Mouse (Mus musculus): Measurements from ENCODE around the gene Pakap. TPM values are rescaled to one million over a fixed set of nuclear protein-coding genes. Genes with fewer than 3 reads are reported as not detected.

Pakap gene
- polyA plus RNA-seq, 1 experiment = not detected

DNA sequence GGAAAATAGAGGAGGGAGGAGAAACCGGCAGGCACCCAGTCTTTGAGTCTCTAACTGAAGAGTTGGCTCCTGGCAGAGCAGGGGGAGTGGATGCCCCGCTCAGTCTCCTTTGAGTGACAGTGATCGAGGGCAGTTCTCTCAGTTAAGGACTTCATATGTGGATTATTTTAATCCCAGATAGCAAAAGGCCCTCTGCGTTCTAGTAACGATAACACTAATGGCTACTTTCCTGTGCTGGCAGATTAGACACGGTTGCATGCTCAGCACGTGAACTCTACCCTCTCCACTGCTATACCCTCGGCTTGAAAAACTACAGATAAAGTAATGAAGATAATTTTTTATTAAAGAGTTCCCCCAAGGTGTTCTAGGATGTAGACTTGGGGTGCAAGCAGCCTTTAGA lies 226.0 kb downstream of the Pakap start:
- no peak overlapping the region for H3K4me3 ChIP-seq (ENCODE audit: insufficient read depth, low read depth, low read length)
- no peak for TF ChIP-seq CTCF (IDR thresholded peaks at IDR 0.05; ENCODE audit: insufficient read depth, low read depth, low read length)
- TF ChIP-seq POLR2A (IDR thresholded peaks at IDR 0.05; ENCODE audit: insufficient read depth, low read depth, low read length) = no peak
- H3K27ac ChIP-seq (ENCODE audit: insufficient read depth, low read depth, low read length) = no peak overlapping the region
- H3K4me1 ChIP-seq (ENCODE audit: control insufficient read depth, insufficient read depth, low read length) = peaks cover 5% of the 10 kb centered on the region; the same call in 1 of the 2 replicates
- WGBS = 68% methylated on average over 8 of the region's 8 CpGs

DNA sequence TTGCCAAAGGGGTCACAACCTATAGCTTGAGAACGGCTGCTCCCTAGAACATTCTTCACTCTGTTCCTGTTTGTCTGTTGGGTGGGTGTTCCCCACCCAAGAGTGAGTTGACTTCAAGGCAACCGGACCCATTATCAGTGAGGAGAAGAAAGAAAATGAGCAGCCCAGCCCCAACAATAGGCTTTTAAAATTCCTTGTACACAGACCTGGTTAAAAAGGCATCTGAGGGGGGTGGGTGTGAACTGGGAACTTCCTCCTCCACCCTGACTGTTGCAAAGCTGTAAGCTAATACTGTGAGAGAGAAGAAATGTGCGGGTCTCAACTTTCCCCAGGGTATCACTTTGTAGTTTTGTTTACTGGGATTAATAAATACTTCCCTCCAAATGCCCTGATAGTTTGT lies 226.6 kb downstream of the Pakap start:
- Histone ChIP-seq H3K27ac (ENCODE audit: insufficient read depth, low read depth, low read length) (no peak overlapping the region), H3K4me1 (ENCODE audit: control insufficient read depth, insufficient read depth, low read length) (peaks cover 5% of the 10 kb centered on the region; the same call in 1 of the 2 replicates), H3K4me3 (ENCODE audit: insufficient read depth, low read depth, low read length) (no peak overlapping the region)
- TF ChIP-seq POLR2A (IDR thresholded peaks at IDR 0.05; ENCODE audit: insufficient read depth, low read depth, low read length) (no peak), CTCF (IDR thresholded peaks at IDR 0.05; ENCODE audit: insufficient read depth, low read depth, low read length) (no peak)
- 40% methylated on average over 3 of the region's 3 CpGs for WGBS

GRCm38 (mm10) chr4:57797548-57798285 lies 229.7 kb downstream of the Pakap start:
- WGBS = 84% methylated on average over 9 of the region's 9 CpGs
- TF ChIP-seq POLR2A (IDR thresholded peaks at IDR 0.05; ENCODE audit: insufficient read depth, low read depth, low read length) (no peak), CTCF (IDR thresholded peaks at IDR 0.05; ENCODE audit: insufficient read depth, low read depth, low read length) (no peak)
- H3K4me3 ChIP-seq (ENCODE audit: insufficient read depth, low read depth, low read length) = no peak overlapping the region
- H3K27ac ChIP-seq (ENCODE audit: insufficient read depth, low read depth, low read length) = no peak overlapping the region
- peaks cover 5% of the 10 kb centered on the region; the same call in 1 of the 2 replicates for H3K4me1 ChIP-seq (ENCODE audit: control insufficient read depth, insufficient read depth, low read length)

DNA sequence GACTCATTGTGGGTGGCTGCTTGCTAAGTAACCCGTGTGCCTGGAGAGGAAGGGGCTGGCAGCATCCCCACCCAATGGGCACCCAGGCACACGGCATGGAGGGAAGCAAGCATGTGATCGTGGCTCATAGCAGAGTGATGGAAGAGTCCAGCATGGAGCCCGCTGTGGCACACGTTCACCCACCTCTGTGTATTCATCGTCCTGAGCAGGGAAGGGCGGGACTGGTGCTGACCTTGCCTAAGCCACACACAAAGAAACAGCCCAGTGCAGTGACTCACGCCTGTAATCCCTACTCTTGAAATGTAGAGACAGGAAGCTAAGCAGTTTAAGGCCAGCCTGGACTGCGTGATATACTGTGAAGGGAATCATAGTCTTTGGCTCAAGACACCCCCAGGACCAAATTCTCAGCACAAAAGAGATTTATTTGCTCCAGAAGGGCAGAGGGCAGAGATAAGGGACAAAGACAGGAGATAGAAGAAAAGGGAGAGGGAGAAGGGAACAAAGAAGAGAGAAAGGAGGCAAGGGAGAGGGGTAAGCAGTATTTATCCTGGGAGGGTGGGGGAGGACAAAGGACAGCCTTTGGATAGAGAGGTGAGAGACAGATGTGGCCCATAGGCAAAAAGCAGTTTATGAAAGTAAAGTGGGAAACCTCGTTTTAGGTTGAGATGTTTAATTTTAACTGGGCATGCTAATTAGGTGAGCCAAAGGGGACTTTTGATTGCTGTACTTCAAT lies 230.5 kb downstream of the Pakap start:
- H3K4me1 ChIP-seq (ENCODE audit: control insufficient read depth, insufficient read depth, low read length) = peaks cover 5% of the 10 kb centered on the region; the same call in 1 of the 2 replicates
- 34% methylated on average over 10 of the region's 10 CpGs for WGBS
- H3K27ac ChIP-seq (ENCODE audit: insufficient read depth, low read depth, low read length) = no peak overlapping the region
- H3K4me3 ChIP-seq (ENCODE audit: insufficient read depth, low read depth, low read length) = no peak overlapping the region
- TF ChIP-seq POLR2A (IDR thresholded peaks at IDR 0.05; ENCODE audit: insufficient read depth, low read depth, low read length) (no peak), CTCF (IDR thresholded peaks at IDR 0.05; ENCODE audit: insufficient read depth, low read depth, low read length) (no peak)

DNA sequence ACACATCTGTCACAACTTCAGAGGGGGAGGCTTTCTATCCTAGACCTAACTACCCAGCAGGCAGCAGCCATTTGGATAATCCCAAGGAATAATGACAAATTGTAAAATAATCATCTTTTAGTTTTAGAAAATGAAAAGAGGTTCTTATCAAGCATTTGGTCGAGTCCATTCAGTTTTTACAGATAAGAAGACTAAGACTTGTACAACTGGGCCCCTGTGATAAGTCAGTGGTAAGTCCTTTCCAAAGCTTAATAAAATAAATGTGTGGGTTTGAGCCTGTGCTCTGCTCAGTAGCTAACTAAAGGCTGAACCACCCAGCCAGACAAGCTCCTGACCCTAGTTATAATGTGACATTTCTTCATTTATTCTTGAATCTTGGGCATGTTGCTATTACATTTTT lies 231.3 kb downstream of the Pakap start:
- TF ChIP-seq CTCF (IDR thresholded peaks at IDR 0.05; ENCODE audit: insufficient read depth, low read depth, low read length) (no peak), POLR2A (IDR thresholded peaks at IDR 0.05; ENCODE audit: insufficient read depth, low read depth, low read length) (no peak)
- Histone ChIP-seq H3K4me3 (ENCODE audit: insufficient read depth, low read depth, low read length) (no peak overlapping the region), H3K27ac (ENCODE audit: insufficient read depth, low read depth, low read length) (no peak overlapping the region), H3K4me1 (ENCODE audit: control insufficient read depth, insufficient read depth, low read length) (peaks cover 5% of the 10 kb centered on the region; the same call in 1 of the 2 replicates)
- 84% methylated on average over 1 of the region's 1 CpGs for WGBS

DNA sequence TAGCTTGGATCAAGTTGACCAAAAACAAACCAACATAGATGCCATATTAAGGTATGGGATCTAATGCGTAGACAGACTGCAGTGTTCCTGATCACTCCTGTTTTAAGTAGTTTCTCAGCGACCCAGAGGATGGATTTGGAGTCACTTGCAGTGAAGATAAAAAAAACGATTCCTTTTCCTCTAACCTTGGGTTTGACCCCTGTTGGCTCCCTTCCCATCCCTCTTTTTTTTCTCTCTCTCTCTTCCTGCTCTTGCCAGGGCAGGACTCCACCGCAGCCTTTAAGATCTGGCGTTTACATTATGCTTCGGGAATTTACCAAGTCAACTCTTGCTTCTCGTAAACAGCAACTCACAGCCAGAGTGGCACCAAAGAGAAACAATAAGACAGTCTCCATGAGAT lies 233.3 kb downstream of the Pakap start:
- Histone ChIP-seq H3K27ac (ENCODE audit: insufficient read depth, low read depth, low read length) (no peak overlapping the region), H3K4me3 (ENCODE audit: insufficient read depth, low read depth, low read length) (no peak overlapping the region), H3K4me1 (ENCODE audit: control insufficient read depth, insufficient read depth, low read length) (peaks cover 3% of the 10 kb centered on the region; the same call in 1 of the 2 replicates)
- no peak for TF ChIP-seq CTCF (IDR thresholded peaks at IDR 0.05; ENCODE audit: insufficient read depth, low read depth, low read length)
- no peak for TF ChIP-seq POLR2A (IDR thresholded peaks at IDR 0.05; ENCODE audit: insufficient read depth, low read depth, low read length)
- 80% methylated on average over 7 of the region's 7 CpGs for WGBS

DNA sequence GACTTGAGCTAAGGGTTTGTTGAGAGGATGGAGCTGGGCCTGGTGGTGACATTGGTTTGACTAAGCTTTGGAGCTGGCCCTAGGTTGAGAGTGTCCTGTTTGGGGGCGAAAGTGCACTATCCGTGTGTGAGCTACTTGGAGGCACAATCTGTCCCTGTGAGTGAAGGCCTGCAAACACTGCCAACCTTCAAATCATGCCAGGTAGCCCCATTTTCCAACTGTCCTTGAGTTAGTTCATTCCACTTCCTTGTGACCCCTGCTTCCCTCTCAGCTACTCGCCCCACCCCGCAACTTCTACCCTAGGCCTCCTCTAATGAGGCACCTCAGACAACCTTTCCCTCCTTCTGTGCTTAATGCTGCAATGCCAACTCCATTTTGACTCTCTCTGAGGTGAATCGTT lies 234.0 kb downstream of the Pakap start:
- no peak for TF ChIP-seq POLR2A (IDR thresholded peaks at IDR 0.05; ENCODE audit: insufficient read depth, low read depth, low read length)
- TF ChIP-seq CTCF (IDR thresholded peaks at IDR 0.05; ENCODE audit: insufficient read depth, low read depth, low read length) = no peak
- peaks cover 3% of the 10 kb centered on the region; the same call in 1 of the 2 replicates for H3K4me1 ChIP-seq (ENCODE audit: control insufficient read depth, insufficient read depth, low read length)
- H3K27ac ChIP-seq (ENCODE audit: insufficient read depth, low read depth, low read length) = no peak overlapping the region
- WGBS = 95% methylated on average over 5 of the region's 5 CpGs
- H3K4me3 ChIP-seq (ENCODE audit: insufficient read depth, low read depth, low read length) = no peak overlapping the region

DNA sequence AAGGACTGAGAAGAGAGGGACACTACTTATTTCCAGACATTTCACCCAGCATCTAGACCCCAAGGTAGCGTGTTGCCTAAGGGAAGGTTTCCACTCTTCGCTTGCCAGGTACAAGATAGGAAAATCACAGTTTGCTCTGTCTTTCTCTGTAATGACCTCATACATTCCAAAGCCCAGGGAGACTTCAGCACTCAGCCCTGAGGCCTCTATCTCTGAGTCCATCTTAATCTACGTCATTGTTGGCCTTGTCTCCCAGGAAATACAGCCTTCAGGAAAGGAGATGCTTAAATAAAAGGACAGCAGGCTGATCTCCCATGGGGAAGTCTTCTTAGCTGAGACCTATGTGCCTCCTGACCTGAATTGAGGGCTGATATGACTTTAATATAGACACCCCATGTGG lies 234.4 kb downstream of the Pakap start:
- Histone ChIP-seq H3K4me3 (ENCODE audit: insufficient read depth, low read depth, low read length) (no peak overlapping the region), H3K27ac (ENCODE audit: insufficient read depth, low read depth, low read length) (no peak overlapping the region), H3K4me1 (ENCODE audit: control insufficient read depth, insufficient read depth, low read length) (peaks cover 3% of the 10 kb centered on the region; the same call in 1 of the 2 replicates)
- TF ChIP-seq POLR2A (IDR thresholded peaks at IDR 0.05; ENCODE audit: insufficient read depth, low read depth, low read length) (no peak), CTCF (IDR thresholded peaks at IDR 0.05; ENCODE audit: insufficient read depth, low read depth, low read length) (no peak)
- 96% methylated on average over 3 of the region's 3 CpGs for WGBS

DNA sequence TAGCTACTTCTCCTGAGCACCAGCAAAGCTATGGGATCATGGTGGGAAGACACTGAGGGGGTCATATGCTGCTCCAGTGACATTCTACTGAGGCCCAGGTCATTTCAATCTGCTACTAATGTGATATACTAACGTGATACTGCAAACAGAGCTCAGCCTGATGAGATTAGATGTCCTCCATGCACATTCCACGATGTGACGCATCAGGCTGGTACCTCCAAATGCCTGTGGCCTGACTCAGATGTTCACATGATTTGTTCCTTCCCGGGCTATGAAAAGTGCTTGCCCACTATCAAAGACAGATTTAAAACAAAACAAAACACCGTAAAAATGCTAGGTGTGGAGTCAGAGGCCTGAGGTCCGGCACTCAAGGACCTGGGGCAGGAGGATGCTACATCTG lies 236.9 kb downstream of the Pakap start:
- WGBS = 70% methylated on average over 6 of the region's 6 CpGs
- TF ChIP-seq CTCF (IDR thresholded peaks at IDR 0.05; ENCODE audit: insufficient read depth, low read depth, low read length) (no peak), POLR2A (IDR thresholded peaks at IDR 0.05; ENCODE audit: insufficient read depth, low read depth, low read length) (no peak)
- Histone ChIP-seq H3K4me3 (ENCODE audit: insufficient read depth, low read depth, low read length) (no peak overlapping the region), H3K27ac (ENCODE audit: insufficient read depth, low read depth, low read length) (no peak overlapping the region), H3K4me1 (ENCODE audit: control insufficient read depth, insufficient read depth, low read length) (no peaks in the 10 kb centered on the region)
